Mouse (Mus musculus): ENCODE data around the gene Hbb-y.

DNA sequence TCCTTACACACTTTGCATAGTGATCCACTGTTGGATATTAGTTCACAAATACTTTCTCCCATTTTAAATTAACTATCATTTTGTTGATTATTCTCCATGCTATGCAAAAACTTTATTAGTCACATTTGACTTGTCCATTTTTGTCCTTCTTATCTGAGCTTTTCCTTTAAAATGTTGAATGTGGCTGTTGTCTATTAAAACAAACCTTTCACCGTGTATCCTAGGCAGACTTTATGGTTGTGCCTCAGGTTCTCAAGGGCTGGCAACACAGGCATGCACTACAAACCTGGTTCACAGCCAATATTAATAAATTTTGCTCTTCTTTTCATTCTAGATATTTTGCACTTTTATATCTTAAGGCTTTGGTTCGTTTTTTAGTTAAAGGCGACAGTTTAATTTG is 42.3 kb downstream of the Hbb-y start:
- no peak for TF ChIP-seq POLR2A (IDR thresholded peaks at IDR 0.05; ENCODE audit: low read depth, low read length)
- no peak for TF ChIP-seq CTCF (IDR thresholded peaks at IDR 0.05; ENCODE audit: borderline replicate concordance, insufficient read depth, low read length)

Measured in embryonic fibroblast, embryonic 13.5 days (primary cell).